Comparison of ENCODE assay signal across 12 mouse cellular contexts in genomic region chr5:74994947-74995346, GRCm38 (mm10). TPM values are rescaled to one million over a fixed set of nuclear protein-coding genes. Genes with fewer than 3 reads are reported as not detected.
DNase-seq lines count a peak whose midpoint lies in the region; ATAC-seq and TF ChIP-seq lines count a peak whose summit lies in the region.
"Had no signal": no experiment of that assay in that cellular context is flagged by ENCODE, and none has a peak within 500 bp of the region (broad histone marks: within the 10 kb centered on the region; RNA-seq: fewer than 3 reads in every experiment).

No protein-coding gene starts in this region.

- H3K4me2 ChIP-seq in heart, embryonic 13.5 days = no peak overlapping the region
- no peak overlapping the region for H3K4me2 ChIP-seq in midbrain, postnatal 0 days (ENCODE audit: low read depth, low read length, poor library complexity, severe bottlenecking)
- H3K4me2 ChIP-seq: lung, embryonic 14.5 days had no signal

- H3K9ac ChIP-seq in heart, embryonic 13.5 days = no peak overlapping the region
- no peak overlapping the region for H3K9ac ChIP-seq in midbrain, postnatal 0 days (replicated peaks; ENCODE audit: low read length, poor library complexity, severe bottlenecking)
- H3K9ac ChIP-seq: lung, embryonic 14.5 days had no signal

- H3K27me3 ChIP-seq in heart, embryonic 13.5 days (replicated peaks) = no peaks in the 10 kb centered on the region
- no peaks in the 10 kb centered on the region for H3K27me3 ChIP-seq in heart, embryonic 10.5 days (ENCODE audit: insufficient read depth, poor library complexity, severe bottlenecking)
- no peaks in the 10 kb centered on the region; the same call in 1 of the 2 replicates for H3K27me3 ChIP-seq in midbrain, postnatal 0 days (ENCODE audit: insufficient read depth, low read length)

- peaks cover 27% of the 10 kb centered on the region for H3K9me3 ChIP-seq in heart, embryonic 13.5 days
- H3K9me3 ChIP-seq in heart, embryonic 10.5 days = peaks cover 12% of the 10 kb centered on the region
- H3K9me3 ChIP-seq in midbrain, postnatal 0 days (ENCODE audit: low read length) = peaks cover 3% of the 10 kb centered on the region; the same call in 1 of the 2 replicates

- H3K27ac ChIP-seq in heart, embryonic 13.5 days (replicated peaks) = peak overlapping the region; percentile 8; the same call in 1 of the 2 replicates
- H3K27ac ChIP-seq in heart, embryonic 10.5 days = no peak overlapping the region
- H3K27ac ChIP-seq in midbrain, postnatal 0 days (ENCODE audit: low read depth, low read length) = no peak overlapping the region

- H3K36me3 ChIP-seq in heart, embryonic 13.5 days = peaks cover 49% of the 10 kb centered on the region
- H3K36me3 ChIP-seq in heart, embryonic 10.5 days = peaks cover 35% of the 10 kb centered on the region
- 0 out of 2 replicates have a peak, but pooled peaks cover 3% of the 10 kb centered on the region for H3K36me3 ChIP-seq in midbrain, postnatal 0 days (ENCODE audit: insufficient read depth, low read length)

- H3K4me3 ChIP-seq in heart, embryonic 13.5 days = no peak overlapping the region
- H3K4me3 ChIP-seq in heart, embryonic 10.5 days = no peak overlapping the region
- H3K4me3 ChIP-seq in midbrain, postnatal 0 days (ENCODE audit: low read depth, low read length) = no peak overlapping the region

- WGBS in heart, embryonic 13.5 days = 38% methylated on average over 8 of the region's 8 CpGs
- 69% methylated on average over 8 of the region's 8 CpGs for WGBS in heart, embryonic 10.5 days
- WGBS in midbrain, postnatal 0 days = 56% methylated on average over 8 of the region's 8 CpGs

- peaks cover 18% of the 10 kb centered on the region for H3K4me1 ChIP-seq in heart, embryonic 13.5 days
- H3K4me1 ChIP-seq in heart, embryonic 10.5 days = peaks cover 7% of the 10 kb centered on the region; the same call in 1 of the 2 replicates
- no peaks in the 10 kb centered on the region for H3K4me1 ChIP-seq in midbrain, postnatal 0 days (ENCODE audit: insufficient read depth, low read length)

- TF ChIP-seq CTCF in midbrain, postnatal 0 days (IDR thresholded peaks at IDR 0.05) = no peak

- ATAC-seq in heart, embryonic 13.5 days (ENCODE audit: extremely low read depth, insufficient number of reproducible peaks, low FRiP score, low TSS enrichment) = no peak
- no peak for ATAC-seq in midbrain, postnatal 0 days (ENCODE audit: low FRiP score)
- ATAC-seq in erythroid progenitor cell, adult 5-6 weeks (replicated peaks; ENCODE audit: low FRiP score, poor library complexity, severe bottlenecking) = no peak
- ATAC-seq: intestine, embryonic 16.5 days had no signal

- intact Hi-C loops in left cerebral cortex, postnatal 14 days (cut with DNase I) = no loop called here
- intact Hi-C loops in left cerebral cortex, postnatal 36 days (cut with DNase I) = no loop called here
- intact Hi-C loops in heart, postnatal 14 days (cut with DNase I) = no loop called here

- no peak for DNase-seq in heart, embryonic 10.5 days (ENCODE audit: low spot score)
- peak; percentile 64 to 75 for DNase-seq in left cerebral cortex, postnatal 14 days (ENCODE audit: low spot score in 2 of 2)
- DNase-seq in left cerebral cortex, postnatal 36 days (ENCODE audit: low spot score in 2 of 2) = no peak
- DNase-seq in frontal cortex, postnatal 36 days (ENCODE audit: low spot score in 2 of 2) = peak; percentile 17 to 45
- peak; percentile 50 for DNase-seq in midbrain, postnatal 0 days (ENCODE audit: low spot score)
- no peak for DNase-seq in heart, postnatal 14 days
- DNase-seq: embryo, embryonic 11 days; gastrocnemius, postnatal 14 days; lung, embryonic 14.5 days had no signal

RNA-seq across cellular contexts. Expression of gene Chic2, which starts 49.6 kb away (rescaled TPM):
- 18.6 and 24.8 TPM in 2 replicates for polyA plus RNA-seq in heart, embryonic 13.5 days (2015; fragmentation: Nextera tagmentation; extraction: Ambion mirVana)
- 24.5 and 37.8 TPM in 2 replicates for polyA plus RNA-seq in heart, embryonic 10.5 days (2016; fragmentation: Nextera tagmentation; extraction: Ambion mirVana)
- total RNA-seq in left cerebral cortex, postnatal 14 days (2021) = 10 to 100 TPM; 23.6 to 25.7 TPM
- 10 to 100 TPM; 15.3 to 18.8 TPM for total RNA-seq in left cerebral cortex, postnatal 36 days (2021)
- 9.6 and 26.7 TPM in 2 replicates for total RNA-seq in midbrain, postnatal 0 days (2014; rRNA removed)
- 23.9 and 31.4 TPM in 2 replicates for polyA plus RNA-seq in midbrain, postnatal 0 days (2015; fragmentation: Nextera tagmentation; extraction: Ambion mirVana)
- 13.8 and 17.3 TPM in 2 replicates for total RNA-seq in erythroid progenitor cell, adult 5-6 weeks (2015; ENCODE audit: low replicate concordance)
- 15.3 and 19.2 TPM in 2 replicates for total RNA-seq in erythroid progenitor cell, adult 5-6 weeks (2017; ENCODE audit: low replicate concordance)
- total RNA-seq in heart, postnatal 14 days (2021) = 10 to 100 TPM; 22.2 to 23.5 TPM

Comparison
In these comparisons a context has a peak if more than half of its experiments do, and no peak if none do; other contexts are left out.
1. DNase-seq: peak in left cerebral cortex, postnatal 14 days (2 of 2), frontal cortex, postnatal 36 days (2 of 2) and midbrain, postnatal 0 days (single experiment); none in heart, embryonic 10.5 days (single experiment), left cerebral cortex, postnatal 36 days (0 of 2) and heart, postnatal 14 days (0 of 2).